17 mouse cellular contexts compared by ENCODE assay signal in genomic region chr2:163904323-163904722, GRCm38 (mm10). TPM values are rescaled to one million over a fixed set of nuclear protein-coding genes. Genes with fewer than 3 reads are reported as not detected.
DNase-seq lines count a peak whose midpoint lies in the region.
"Had no signal": no experiment of that assay in that cellular context is flagged by ENCODE, and none has a peak within 500 bp of the region (broad histone marks: within the 10 kb centered on the region; RNA-seq: fewer than 3 reads in every experiment).

No protein-coding gene starts in this region.

- DNase-seq in left cerebral cortex, postnatal 4 days: peak; percentile 51
- DNase-seq in left cerebral cortex, postnatal 10 days (ENCODE audit: extremely low spot score in 1 of 2, low spot score in 2 of 2): no peak
- DNase-seq in cerebellum, adult 11 months: peak; percentile 69
- DNase-seq in cerebellum, adult 9-11 months: peak; percentile 84
- DNase-seq in heart, adult 8-10 months (ENCODE audit: low spot score): no peak
- DNase-seq in embryo, embryonic 10.5 days (ENCODE audit: low spot score): no peak
- DNase-seq in gastrocnemius, postnatal 14 days: no peak
- DNase-seq: forebrain, postnatal 0 days; kidney, postnatal 4 days; liver, embryonic 13.5 days; lung, embryonic 14.5 days; right cerebral cortex, postnatal 25 days; spleen, adult 18-20 months had no signal

- intact Hi-C loops in left cerebral cortex, postnatal 4 days (cut with DNase I): no loop called here
- intact Hi-C loops in left cerebral cortex, postnatal 10 days (cut with DNase I): no loop called here
- intact Hi-C loops in gastrocnemius, postnatal 14 days (cut with DNase I; ENCODE audit: low total_unique reads): no loop called here

RNA-seq across cellular contexts. Expression of gene Rims4, which starts 14.2 kb away (rescaled TPM):
- 10 to 100 TPM; 69.5 to 72.9 TPM for total RNA-seq in left cerebral cortex, postnatal 4 days (2021)
- total RNA-seq in left cerebral cortex, postnatal 10 days (2021): 100 to 1,000 TPM; 105 to 112 TPM
- 1 to 10 TPM; 1.6 to 2.6 (median 1.8) TPM for total RNA-seq in heart, adult 8-10 months (2022)
- under 1 TPM; 0.60 to 0.62 TPM for total RNA-seq in gastrocnemius, postnatal 14 days (2021)
- total RNA-seq: hematopoietic stem cell, adult 5-6 weeks had no signal

RNA-seq across cellular contexts. Expression of gene Kcnk15, which starts 50.9 kb away (rescaled TPM):
- total RNA-seq in left cerebral cortex, postnatal 4 days (2021): not detected
- total RNA-seq in left cerebral cortex, postnatal 10 days (2021): not detected
- total RNA-seq in heart, adult 8-10 months (2022): not detected
- not detected for total RNA-seq in gastrocnemius, postnatal 14 days (2021)
- total RNA-seq: adrenal gland, adult 18-20 months; ES-E14; gastrocnemius, postnatal 4 days; hematopoietic stem cell, adult 5-6 weeks had no signal

Comparison
In these comparisons a context has a peak if more than half of its experiments do, and no peak if none do; other contexts are left out.
1. DNase-seq: peak in left cerebral cortex, postnatal 4 days (single experiment), cerebellum, adult 11 months (single experiment) and cerebellum, adult 9-11 months (single experiment); none in left cerebral cortex, postnatal 10 days (0 of 2), heart, adult 8-10 months (single experiment), embryo, embryonic 10.5 days (single experiment) and gastrocnemius, postnatal 14 days (single experiment).
2. RNA of gene Rims4, which starts 14.2 kb away (total RNA-seq): 105 to 112 TPM in left cerebral cortex, postnatal 10 days and 69.5 to 72.9 TPM in left cerebral cortex, postnatal 4 days; 1.6 to 2.6 TPM in heart, adult 8-10 months and 0.60 to 0.62 TPM in gastrocnemius, postnatal 14 days; every median in the first group is over 10 times any median in the second.